Mouse (Mus musculus): ENCODE results near the gene Pan2.

DNA sequence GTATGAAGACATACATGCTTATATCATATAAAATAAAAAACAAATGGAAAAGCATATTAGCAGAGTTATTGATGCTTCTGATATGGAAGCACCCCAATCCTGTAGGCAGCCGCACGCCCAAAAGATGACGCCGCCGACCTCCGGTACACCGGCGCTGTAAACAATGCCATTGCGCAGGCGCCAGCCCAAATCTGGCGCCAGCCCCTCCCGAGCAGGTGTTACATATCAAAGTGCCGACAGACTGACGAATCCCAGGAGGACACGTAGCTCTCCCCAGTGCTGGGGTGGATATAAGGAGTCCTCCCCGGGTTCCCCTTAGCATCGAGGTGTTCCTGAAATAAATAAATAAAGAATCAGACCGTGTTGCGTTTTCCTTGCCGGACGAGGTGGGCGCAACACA is 40.8 kb upstream of the Pan2 start:
- no peak for TF ChIP-seq CTCF (IDR thresholded peaks at IDR 0.05; ENCODE audit: borderline replicate concordance, insufficient read depth, low read depth, low read length)
- TF ChIP-seq POLR2A (IDR thresholded peaks at IDR 0.05; ENCODE audit: borderline replicate concordance, insufficient read depth, low read length), result no peak
